Mouse (Mus musculus): ENCODE measurements at regions not wholly inside any gene's neighbourhood (a gene's known extent, or its start where the extent isn't known, plus 50 kb on each side); places are given as distances from the start of the nearest gene placed in this dataset.

GRCm38 (mm10) chr14:98858801-98859200, 135.3 kb downstream of the Rpl36a-ps1 start:
- Histone ChIP-seq H3K4me2 (replicated peaks; ENCODE audit: low read depth, low read length) (no peak overlapping the region), H3K9me3 (ENCODE audit: low read length) (no peaks in the 10 kb centered on the region), H3K27me3 (ENCODE audit: insufficient read depth, low read length) (no peaks in the 10 kb centered on the region), H3K27ac (ENCODE audit: low read length) (no peak overlapping the region), H3K4me3 (ENCODE audit: low read length) (no peak overlapping the region), H3K9ac (replicated peaks; ENCODE audit: low read length) (no peak overlapping the region), H3K4me1 (ENCODE audit: insufficient read depth, low read length) (peaks cover 24% of the 10 kb centered on the region), H3K36me3 (ENCODE audit: insufficient read depth, low read length) (no peaks in the 10 kb centered on the region)
- no peak for ATAC-seq (ENCODE audit: low FRiP score, low TSS enrichment)
- 81% methylated on average over 7 of the region's 7 CpGs for WGBS

- Histone ChIP-seq H3K4me3 (ENCODE audit: low read length) (no peak overlapping the region), H3K27me3 (ENCODE audit: insufficient read depth, low read length) (no peaks in the 10 kb centered on the region), H3K9ac (replicated peaks; ENCODE audit: low read length) (no peak overlapping the region), H3K4me1 (ENCODE audit: insufficient read depth, low read length) (peaks cover 25% of the 10 kb centered on the region), H3K27ac (ENCODE audit: low read length) (peak overlapping the region; percentile 71), H3K4me2 (replicated peaks; ENCODE audit: low read depth, low read length) (no peak overlapping the region), H3K9me3 (ENCODE audit: low read length) (no peaks in the 10 kb centered on the region), H3K36me3 (ENCODE audit: insufficient read depth, low read length) (no peaks in the 10 kb centered on the region)
- WGBS = 50% methylated on average over 1 of the region's 1 CpGs
- peak; percentile 85 for ATAC-seq (ENCODE audit: low FRiP score, low TSS enrichment)
Observed at GRCm38 (mm10) chr14:98848500-98848899, 145.6 kb downstream of the Rpl36a-ps1 start.

GRCm38 (mm10) chr14:98844221-98844620, 149.9 kb downstream of the Rpl36a-ps1 start:
- no peaks in the 10 kb centered on the region for H3K36me3 ChIP-seq (ENCODE audit: insufficient read depth, low read length)
- 69% methylated on average over 2 of the region's 2 CpGs for WGBS
- ATAC-seq (ENCODE audit: low FRiP score, low TSS enrichment) = no peak
- peaks cover 17% of the 10 kb centered on the region for H3K4me1 ChIP-seq (ENCODE audit: insufficient read depth, low read length)
- H3K9me3 ChIP-seq (ENCODE audit: low read length) = no peaks in the 10 kb centered on the region
- H3K27me3 ChIP-seq (ENCODE audit: insufficient read depth, low read length) = no peaks in the 10 kb centered on the region
- no peak overlapping the region for H3K27ac ChIP-seq (ENCODE audit: low read length)
- no peak overlapping the region for H3K4me2 ChIP-seq (replicated peaks; ENCODE audit: low read depth, low read length)
- no peak overlapping the region for H3K9ac ChIP-seq (replicated peaks; ENCODE audit: low read length)
- no peak overlapping the region for H3K4me3 ChIP-seq (ENCODE audit: low read length)

GRCm38 (mm10) chr14:98834316-98834715, 159.8 kb downstream of the Rpl36a-ps1 start:
- no peaks in the 10 kb centered on the region for H3K9me3 ChIP-seq (ENCODE audit: low read length)
- 63% methylated on average over 5 of the region's 5 CpGs for WGBS
- no peak overlapping the region for H3K4me3 ChIP-seq (ENCODE audit: low read length)
- H3K9ac ChIP-seq (replicated peaks; ENCODE audit: low read length) = no peak overlapping the region
- H3K4me2 ChIP-seq (replicated peaks; ENCODE audit: low read depth, low read length) = no peak overlapping the region
- no peaks in the 10 kb centered on the region for H3K36me3 ChIP-seq (ENCODE audit: insufficient read depth, low read length)
- peaks cover 11% of the 10 kb centered on the region for H3K4me1 ChIP-seq (ENCODE audit: insufficient read depth, low read length)
- H3K27me3 ChIP-seq (ENCODE audit: insufficient read depth, low read length) = no peaks in the 10 kb centered on the region
- ATAC-seq (ENCODE audit: low FRiP score, low TSS enrichment) = peak; percentile 27; the same call in 1 of the 2 replicates
- no peak overlapping the region for H3K27ac ChIP-seq (ENCODE audit: low read length)

- WGBS = 63% methylated on average over 13 of the region's 13 CpGs
- Histone ChIP-seq H3K36me3 (ENCODE audit: insufficient read depth, low read length) (no peaks in the 10 kb centered on the region), H3K4me3 (ENCODE audit: low read length) (no peak overlapping the region), H3K4me1 (ENCODE audit: insufficient read depth, low read length) (peaks cover 14% of the 10 kb centered on the region), H3K4me2 (replicated peaks; ENCODE audit: low read depth, low read length) (no peak overlapping the region), H3K27me3 (ENCODE audit: insufficient read depth, low read length) (no peaks in the 10 kb centered on the region), H3K9me3 (ENCODE audit: low read length) (no peaks in the 10 kb centered on the region), H3K27ac (ENCODE audit: low read length) (no peak overlapping the region), H3K9ac (replicated peaks; ENCODE audit: low read length) (no peak overlapping the region)
- ATAC-seq (ENCODE audit: low FRiP score, low TSS enrichment) = no peak
Observed at GRCm38 (mm10) chr14:98833230-98833999, 160.7 kb downstream of the Rpl36a-ps1 start.

GRCm38 (mm10) chr14:98832401-98832800, 161.7 kb downstream of the Rpl36a-ps1 start:
- no peaks in the 10 kb centered on the region for H3K27me3 ChIP-seq (ENCODE audit: insufficient read depth, low read length)
- no peaks in the 10 kb centered on the region for H3K9me3 ChIP-seq (ENCODE audit: low read length)
- H3K27ac ChIP-seq (ENCODE audit: low read length) = no peak overlapping the region
- no peak for ATAC-seq (ENCODE audit: low FRiP score, low TSS enrichment)
- H3K36me3 ChIP-seq (ENCODE audit: insufficient read depth, low read length) = no peaks in the 10 kb centered on the region
- WGBS = 59% methylated on average over 7 of the region's 7 CpGs
- H3K4me1 ChIP-seq (ENCODE audit: insufficient read depth, low read length) = peaks cover 23% of the 10 kb centered on the region
- no peak overlapping the region for H3K9ac ChIP-seq (replicated peaks; ENCODE audit: low read length)
- H3K4me2 ChIP-seq (replicated peaks; ENCODE audit: low read depth, low read length) = no peak overlapping the region
- H3K4me3 ChIP-seq (ENCODE audit: low read length) = no peak overlapping the region

- no peak overlapping the region for H3K4me2 ChIP-seq (replicated peaks; ENCODE audit: low read depth, low read length)
- no peak overlapping the region for H3K27ac ChIP-seq (ENCODE audit: low read length)
- H3K36me3 ChIP-seq (ENCODE audit: insufficient read depth, low read length) = no peaks in the 10 kb centered on the region
- WGBS = 48% methylated on average over 5 of the region's 5 CpGs
- H3K27me3 ChIP-seq (ENCODE audit: insufficient read depth, low read length) = no peaks in the 10 kb centered on the region
- peaks cover 25% of the 10 kb centered on the region for H3K4me1 ChIP-seq (ENCODE audit: insufficient read depth, low read length)
- no peak overlapping the region for H3K9ac ChIP-seq (replicated peaks; ENCODE audit: low read length)
- H3K9me3 ChIP-seq (ENCODE audit: low read length) = no peaks in the 10 kb centered on the region
- no peak for ATAC-seq (ENCODE audit: low FRiP score, low TSS enrichment)
- H3K4me3 ChIP-seq (ENCODE audit: low read length) = no peak overlapping the region
Observed at GRCm38 (mm10) chr14:98829958-98830633, 164.0 kb downstream of the Rpl36a-ps1 start.

- Histone ChIP-seq H3K27ac (ENCODE audit: low read length) (peak overlapping the region; percentile 38; the same call in 1 of the 2 replicates), H3K4me2 (replicated peaks; ENCODE audit: low read depth, low read length) (0 out of 2 replicates have a peak overlapping the region, but pooled peaks have one; percentile 12)
- ATAC-seq (ENCODE audit: low FRiP score, low TSS enrichment) = peak; percentile 47; the same call in 1 of the 2 replicates
Observed at GRCm38 (mm10) chr14:98827490-98827889, 166.6 kb downstream of the Rpl36a-ps1 start.

GRCm38 (mm10) chr14:98813657-98814056, 180.5 kb downstream of the Rpl36a-ps1 start:
- WGBS = 71% methylated on average over 5 of the region's 5 CpGs
- Histone ChIP-seq H3K27ac (ENCODE audit: low read length) (no peak overlapping the region), H3K27me3 (ENCODE audit: insufficient read depth, low read length) (no peaks in the 10 kb centered on the region), H3K4me2 (replicated peaks; ENCODE audit: low read depth, low read length) (no peak overlapping the region), H3K9me3 (ENCODE audit: low read length) (no peaks in the 10 kb centered on the region), H3K36me3 (ENCODE audit: insufficient read depth, low read length) (no peaks in the 10 kb centered on the region), H3K4me1 (ENCODE audit: insufficient read depth, low read length) (no peaks in the 10 kb centered on the region), H3K9ac (replicated peaks; ENCODE audit: low read length) (no peak overlapping the region), H3K4me3 (ENCODE audit: low read length) (no peak overlapping the region)
- no peak for ATAC-seq (ENCODE audit: low FRiP score, low TSS enrichment)

More at GRCm38 (mm10) chr14:98827490-98827889, 166.6 kb downstream of the Rpl36a-ps1 start:
- Histone ChIP-seq H3K4me1 (ENCODE audit: insufficient read depth, low read length) (peaks cover 14% of the 10 kb centered on the region; the same call in 1 of the 2 replicates), H3K9me3 (ENCODE audit: low read length) (no peaks in the 10 kb centered on the region), H3K4me3 (ENCODE audit: low read length) (no peak overlapping the region), H3K36me3 (ENCODE audit: insufficient read depth, low read length) (no peaks in the 10 kb centered on the region), H3K27me3 (ENCODE audit: insufficient read depth, low read length) (no peaks in the 10 kb centered on the region), H3K9ac (replicated peaks; ENCODE audit: low read length) (no peak overlapping the region)
- 63% methylated on average over 2 of the region's 2 CpGs for WGBS
